Mouse (Mus musculus): Measurements from ENCODE around the gene Suco.

DNA sequence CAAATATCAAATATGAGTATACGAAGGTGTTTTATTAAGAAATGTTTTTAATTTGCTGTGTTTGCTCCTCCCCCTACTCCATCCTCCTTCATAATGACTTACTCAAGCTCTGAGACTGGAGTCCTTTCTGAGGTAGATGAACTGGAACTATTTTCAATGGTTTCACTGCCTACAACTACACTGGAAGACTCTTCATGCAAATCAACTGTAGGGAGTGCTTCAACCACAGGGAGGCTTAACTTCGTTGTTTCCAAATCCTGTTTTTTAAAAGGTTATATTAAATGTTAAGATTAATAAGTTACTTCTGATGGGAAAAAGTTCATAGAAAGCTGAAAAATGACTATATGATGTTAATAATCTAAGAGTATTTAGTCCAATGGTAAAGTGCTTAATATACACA lies 17.2 kb downstream of the Suco start:
- TF ChIP-seq CTCF (IDR thresholded peaks at IDR 0.05; ENCODE audit: borderline replicate concordance, control insufficient read depth, extremely low read depth, insufficient read depth, low read length, poor library complexity): no peak
- no peak for TF ChIP-seq POLR2A (IDR thresholded peaks at IDR 0.05; ENCODE audit: control insufficient read depth, extremely low read depth, insufficient read depth, low read length, poor library complexity)
